Mouse (Mus musculus) bone marrow, adult 2 months (tissue): ENCODE measurements around the gene Arhgap10. TPM values are rescaled to one million over a fixed set of nuclear protein-coding genes. Genes with fewer than 3 reads are reported as not detected.
A peak's percentile ranks its signal among the peaks of the same experiment; 100 is the strongest.

Source experiments
- H3K27ac ChIP-seq: fragments of 200-500 bp; 2 replicates; pipeline ENCODE4 v1.5.1; 2012; ENCODE audit warnings: low read depth, mild to moderate bottlenecking, control low read depth, inconsistent platforms, low read length; ENCODE audit not compliant: control insufficient read depth, poor library complexity, insufficient read depth
- H3K4me1 ChIP-seq: fragments of 200-500 bp; 2 replicates; pipeline ENCODE4 v1.6.1; 2011; ENCODE audit warnings: low read length; ENCODE audit not compliant: control insufficient read depth, insufficient read depth
- H3K4me3 ChIP-seq: fragments of 200-500 bp; replicated peaks from 2 replicates; pipeline ENCODE3; 2011; ENCODE audit warnings: mild to moderate bottlenecking, low read depth, low read length, control low read depth; ENCODE audit not compliant: control insufficient read depth
- CTCF ChIP-seq: fragments of 200-500 bp; IDR thresholded peaks from 2 replicates; pipeline ENCODE4 v1.5.1; 2011; ENCODE audit warnings: low read length, control low read depth; ENCODE audit not compliant: control insufficient read depth, insufficient read depth
- POLR2A ChIP-seq: fragments of 200-500 bp; IDR thresholded peaks from 2 replicates; pipeline ENCODE4 v1.6.1; 2011; ENCODE audit warnings: low read depth, mild to moderate bottlenecking, control low read depth, low read length, borderline replicate concordance; ENCODE audit not compliant: control insufficient read depth
- WGBS: fragments of 180-500 bp; shearing (Covaris S2); methylation state at CpG from one replicate; pipeline ENCODE4 v1.1.7; 2018; 5-methylcytosine and 5-hydroxymethylcytosine counted together
- polyA plus RNA-seq: library from polyadenylated mRNA; stranded (reverse); fragments of >200 nt; gene quantifications from 2 replicates; pipeline ENCODE4 v1.2.4, GENCODE M21; 2011; ENCODE audit warnings: low replicate concordance; ENCODE audit not compliant: missing spikeins, insufficient read depth, insufficient read length

Arhgap10 gene
- polyA plus RNA-seq, 1 experiment: 11.8 TPM

DNA sequence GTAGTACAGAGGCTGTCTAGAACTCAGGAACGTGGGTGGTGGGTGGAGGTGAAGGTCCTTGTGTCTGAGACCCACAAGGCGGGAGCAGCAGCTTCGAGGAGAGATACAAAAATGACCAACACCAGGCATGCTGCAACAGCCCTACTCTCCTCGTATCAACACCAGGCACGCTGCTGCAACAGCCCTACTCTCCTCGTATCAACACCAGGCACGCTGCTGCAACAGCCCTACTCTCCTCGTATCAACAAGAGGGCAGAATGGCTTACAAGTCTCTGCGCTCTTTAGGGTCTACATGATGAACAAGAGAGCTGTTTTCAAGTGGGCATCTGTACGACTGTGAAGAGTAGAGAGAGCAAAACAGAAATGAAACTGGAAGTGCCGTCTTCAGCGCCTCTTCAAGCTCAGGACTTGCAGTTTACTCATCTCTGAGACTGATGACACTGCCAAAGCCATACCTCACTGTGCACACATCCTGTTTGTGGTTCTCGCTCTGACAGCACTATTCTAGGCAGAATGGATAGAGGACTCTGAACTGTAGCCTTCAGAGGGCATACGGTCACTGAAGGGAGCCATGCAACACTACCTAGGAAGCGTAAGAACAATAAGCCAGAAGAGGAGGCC, 95.0 kb downstream of the Arhgap10 start:
- peak overlapping the region; percentile 50 for H3K27ac ChIP-seq
- no peak for TF ChIP-seq POLR2A
- peaks cover 3% of the 10 kb centered on the region; the same call in 1 of the 2 replicates for H3K4me1 ChIP-seq
- 21% methylated on average over 15 of the region's 15 CpGs for WGBS
- H3K4me3 ChIP-seq: peak overlapping the region; percentile 60

DNA sequence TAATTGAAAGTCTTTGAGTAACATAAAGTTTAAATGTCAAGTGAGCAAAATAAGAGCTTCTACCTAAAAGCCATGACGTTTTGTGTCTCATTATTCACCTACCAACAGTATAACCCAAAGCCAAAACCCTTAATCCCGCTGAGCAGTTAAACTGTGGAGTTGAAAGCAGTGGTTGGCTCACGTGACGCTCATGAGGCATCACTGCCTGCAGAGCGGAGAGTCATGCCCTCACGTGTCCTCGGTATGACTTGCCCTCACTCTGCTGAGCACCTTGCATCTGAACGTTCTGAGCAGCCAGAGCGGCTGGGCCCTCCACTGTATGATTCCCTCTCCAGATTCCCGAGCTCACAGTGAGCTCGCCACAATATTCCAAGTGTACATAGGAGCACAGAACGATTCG, 96.2 kb downstream of the Arhgap10 start:
- Histone ChIP-seq H3K27ac (no peak overlapping the region), H3K4me3 (no peak overlapping the region), H3K4me1 (peaks cover 3% of the 10 kb centered on the region; the same call in 1 of the 2 replicates)
- no peak for TF ChIP-seq CTCF
- no peak for TF ChIP-seq POLR2A
- 87% methylated on average over 13 of the region's 13 CpGs for WGBS

DNA sequence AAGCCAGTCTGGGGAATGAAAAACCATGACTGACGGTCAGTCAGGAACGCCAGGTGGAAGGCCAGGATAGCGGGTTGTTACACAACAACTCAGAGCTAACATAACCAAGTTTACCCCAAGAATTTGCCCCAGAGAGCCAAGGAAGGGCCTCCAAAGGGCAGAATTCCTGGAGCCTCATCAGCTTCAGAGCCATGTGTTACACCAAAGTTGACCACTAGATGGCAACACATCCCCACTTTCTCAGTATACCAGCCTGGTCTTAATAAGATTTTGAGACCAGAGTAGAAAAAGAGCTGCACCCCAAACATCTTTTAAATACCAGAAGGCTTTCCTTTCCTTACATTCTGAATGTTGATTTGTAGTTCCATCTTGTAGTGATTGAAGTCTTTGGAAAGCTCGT, 98.0 kb downstream of the Arhgap10 start:
- TF ChIP-seq POLR2A: no peak
- TF ChIP-seq CTCF: peak; percentile 23; the same call in 1 of the 2 replicates
- WGBS: 55% methylated on average over 4 of the region's 4 CpGs
- H3K27ac ChIP-seq: no peak overlapping the region
- peaks cover 3% of the 10 kb centered on the region; the same call in 1 of the 2 replicates for H3K4me1 ChIP-seq
- no peak overlapping the region for H3K4me3 ChIP-seq

DNA sequence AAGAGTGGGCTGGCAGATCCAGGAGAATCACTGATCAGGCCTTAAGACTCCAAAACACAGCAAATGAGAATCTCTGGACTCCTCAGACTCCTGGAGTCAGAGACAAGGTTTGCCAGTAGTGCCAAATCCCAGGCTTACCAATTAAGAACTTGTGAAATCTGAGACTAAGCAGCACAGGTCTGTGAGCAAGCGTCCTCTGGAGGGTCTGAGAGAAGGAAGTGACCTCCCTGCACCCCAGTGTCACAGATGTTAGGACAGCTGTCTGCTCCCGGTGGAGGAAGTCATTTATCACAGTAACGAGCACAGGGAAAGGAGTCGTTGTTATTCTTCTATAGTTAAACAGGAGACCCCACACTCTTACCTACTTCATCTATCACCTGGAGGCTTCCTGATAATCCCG, 101.0 kb downstream of the Arhgap10 start:
- TF ChIP-seq CTCF (no peak), POLR2A (no peak)
- no peaks in the 10 kb centered on the region for H3K4me1 ChIP-seq
- no peak overlapping the region for H3K27ac ChIP-seq
- WGBS: 23% methylated on average over 5 of the region's 5 CpGs
- H3K4me3 ChIP-seq: no peak overlapping the region

DNA sequence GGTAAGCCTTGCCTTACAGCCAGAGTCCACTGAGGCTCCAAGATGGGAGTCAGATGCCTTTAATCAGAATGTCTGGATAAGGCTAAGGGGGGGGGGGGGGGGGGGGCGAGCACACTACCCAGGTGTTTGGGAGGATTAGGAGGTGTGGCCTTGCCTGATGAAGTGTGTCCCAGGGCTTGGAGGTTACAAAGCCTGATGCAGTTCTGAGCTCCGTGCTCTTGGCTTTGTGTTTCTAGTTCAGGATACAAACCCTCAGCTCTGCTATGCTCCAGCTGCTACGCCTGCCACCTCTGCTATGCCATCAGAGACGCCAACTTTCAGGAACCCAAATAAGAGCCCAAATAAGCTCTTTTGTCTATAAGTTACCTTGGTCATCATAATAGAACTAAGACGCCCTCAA, 101.7 kb downstream of the Arhgap10 start:
- TF ChIP-seq CTCF (no peak), POLR2A (no peak)
- Histone ChIP-seq H3K4me3 (no peak overlapping the region), H3K27ac (no peak overlapping the region), H3K4me1 (peaks cover 1% of the 10 kb centered on the region; the same call in 1 of the 2 replicates)
- WGBS: 78% methylated on average over 5 of the region's 5 CpGs

DNA sequence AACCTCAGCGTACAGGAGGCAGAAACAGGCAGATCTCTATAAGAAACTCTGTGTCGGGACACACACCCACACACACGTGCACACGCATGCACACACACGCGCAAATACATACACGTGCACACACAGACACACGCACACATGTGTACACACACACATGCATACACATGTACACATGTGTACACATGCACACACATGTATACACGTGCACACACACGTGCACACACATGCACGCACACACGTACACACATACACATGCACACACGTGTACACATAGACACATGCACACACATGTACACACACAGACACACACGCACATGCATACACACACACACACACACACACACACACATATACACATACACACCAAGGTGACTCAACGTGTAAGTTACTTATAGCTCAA, 106.5 kb downstream of the Arhgap10 start:
- TF ChIP-seq CTCF: no peak
- TF ChIP-seq POLR2A: no peak
- Histone ChIP-seq H3K4me3 (no peak overlapping the region), H3K27ac (no peak overlapping the region), H3K4me1 (peaks cover 1% of the 10 kb centered on the region; the same call in 1 of the 2 replicates)
- 91% methylated on average over 15 of the region's 15 CpGs for WGBS

DNA sequence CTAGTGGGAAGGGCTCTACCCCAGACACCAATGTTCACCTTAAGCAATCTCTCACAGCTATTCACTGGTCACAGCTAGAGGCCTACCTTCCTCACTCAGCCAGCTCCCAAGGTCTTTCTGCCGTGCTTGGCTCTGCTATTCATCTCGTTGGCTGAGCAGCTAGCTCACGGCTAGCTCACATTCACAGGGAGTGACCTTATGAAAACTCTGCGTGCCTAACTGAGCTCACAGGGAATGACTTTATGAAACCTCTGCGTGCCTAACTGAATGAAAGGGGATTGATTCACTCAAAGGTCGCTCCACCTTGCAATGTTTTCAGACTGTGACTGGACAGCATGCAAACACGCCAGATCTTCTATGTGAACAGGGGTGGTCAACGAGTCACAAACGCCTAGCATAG, 107.4 kb downstream of the Arhgap10 start:
- no peak for TF ChIP-seq CTCF
- no peak for TF ChIP-seq POLR2A
- 85% methylated on average over 9 of the region's 9 CpGs for WGBS
- Histone ChIP-seq H3K4me1 (peaks cover 1% of the 10 kb centered on the region; the same call in 1 of the 2 replicates), H3K27ac (no peak overlapping the region), H3K4me3 (no peak overlapping the region)

DNA sequence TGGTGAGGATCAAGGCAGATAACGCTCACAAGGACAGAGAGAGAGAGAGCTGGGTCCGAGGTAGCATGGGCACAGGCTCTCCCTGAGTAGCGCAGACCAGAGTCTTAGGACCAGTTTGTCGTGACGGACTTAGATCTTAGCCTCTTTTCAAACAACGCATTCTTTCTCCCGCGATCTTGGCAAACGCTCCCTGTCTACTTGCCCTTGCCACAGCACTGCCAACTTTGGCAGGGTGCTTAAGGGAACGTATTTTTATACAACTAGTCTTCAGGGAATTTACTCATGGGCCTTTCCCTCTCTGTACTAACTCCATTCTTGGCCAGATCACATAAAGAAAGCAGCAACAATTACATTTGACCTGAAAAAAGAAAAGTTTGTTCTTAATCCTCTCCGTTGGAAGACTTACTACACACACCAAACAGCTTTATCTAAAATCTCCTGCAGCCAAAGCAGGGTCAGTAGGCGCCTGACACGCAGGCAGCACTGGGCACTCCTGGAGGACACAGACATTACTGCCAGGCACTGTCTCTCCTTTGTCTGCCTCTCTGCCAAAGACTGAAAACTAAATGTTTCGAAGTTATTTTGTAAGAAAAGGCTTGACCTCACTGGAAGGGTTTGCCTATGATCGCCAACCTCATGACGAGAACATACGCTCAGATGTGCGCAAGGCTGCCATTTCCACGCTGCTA, 109.1 kb downstream of the Arhgap10 start:
- H3K27ac ChIP-seq: no peak overlapping the region
- peaks cover 1% of the 10 kb centered on the region; the same call in 1 of the 2 replicates for H3K4me1 ChIP-seq
- WGBS: 87% methylated on average over 19 of the region's 19 CpGs
- TF ChIP-seq POLR2A: no peak
- TF ChIP-seq CTCF: no peak
- no peak overlapping the region for H3K4me3 ChIP-seq

DNA sequence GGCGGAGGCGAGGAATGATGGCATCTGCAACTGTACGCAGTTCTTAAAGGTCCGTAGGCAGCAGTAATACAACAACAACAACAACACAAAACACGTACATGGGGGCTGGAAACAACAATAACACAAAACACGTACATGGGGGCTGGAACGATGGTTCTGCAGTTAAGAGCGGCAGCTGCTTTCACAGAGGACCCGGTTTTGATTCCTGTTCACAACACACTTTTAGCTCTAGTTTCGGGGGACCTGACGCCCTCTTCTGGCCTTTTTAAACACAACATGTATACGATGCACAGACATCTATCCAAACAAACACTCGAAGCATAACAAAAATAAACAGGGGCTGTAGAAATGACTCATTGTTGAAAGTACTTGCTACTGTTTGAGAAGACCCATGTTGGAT, 110.9 kb downstream of the Arhgap10 start:
- H3K27ac ChIP-seq: no peak overlapping the region
- WGBS: 89% methylated on average over 13 of the region's 13 CpGs
- TF ChIP-seq POLR2A (no peak), CTCF (no peak)
- H3K4me1 ChIP-seq: peaks cover 1% of the 10 kb centered on the region; the same call in 1 of the 2 replicates
- no peak overlapping the region for H3K4me3 ChIP-seq

DNA sequence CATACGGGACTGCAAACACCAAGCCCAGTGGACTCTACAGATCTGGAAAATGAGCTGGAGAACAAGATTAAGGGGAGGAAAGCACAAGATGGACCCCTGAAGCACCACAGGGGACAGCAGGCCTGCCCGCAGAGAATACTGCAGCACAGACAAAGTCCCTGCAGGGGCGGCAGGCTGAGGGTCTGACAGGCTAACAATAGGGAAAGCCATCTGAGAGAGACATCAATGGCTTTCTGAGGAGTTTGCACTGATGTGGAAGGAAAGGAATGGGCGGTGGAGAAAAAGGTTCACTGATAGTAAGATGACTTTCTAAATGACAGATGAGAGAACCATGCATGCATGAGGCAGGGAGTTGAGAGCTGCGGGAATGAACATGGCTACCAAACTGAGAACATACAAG, 111.3 kb downstream of the Arhgap10 start:
- Histone ChIP-seq H3K4me1 (peaks cover 1% of the 10 kb centered on the region; the same call in 1 of the 2 replicates), H3K4me3 (no peak overlapping the region), H3K27ac (no peak overlapping the region)
- 85% methylated on average over 5 of the region's 5 CpGs for WGBS
- TF ChIP-seq CTCF (no peak), POLR2A (no peak)
